Mouse (Mus musculus) ES-E14 (cell line): ENCODE measurements around the gene Cyp2b10.

ENCODE experiments used
- HCFC1 ChIP-seq: IDR thresholded peaks from 2 replicates; pipeline ENCODE4 v1.6.1; 2012; ENCODE audit warnings: low read length, inconsistent platforms, borderline replicate concordance; ENCODE audit not compliant: insufficient read depth
- MAFK ChIP-seq: IDR thresholded peaks from 2 replicates; pipeline ENCODE4 v1.6.1; 2014; ENCODE audit warnings: mild to moderate bottlenecking, low read depth, low read length, inconsistent platforms; ENCODE audit not compliant: insufficient read depth
- ZNF384 ChIP-seq: IDR thresholded peaks from 2 replicates; pipeline ENCODE4 v1.6.1; 2012; ENCODE audit warnings: low read depth, low read length, inconsistent platforms

GRCm38 (mm10) chr7:25916116-25916515 lies 18.7 kb downstream of the Cyp2b10 start:
- no peak for TF ChIP-seq HCFC1
- no peak for TF ChIP-seq MAFK
- TF ChIP-seq ZNF384: no peak
